Mouse (Mus musculus) forebrain, embryonic 11.5 days (tissue): ENCODE data around the gene Dusp16. TPM values are rescaled to one million over a fixed set of nuclear protein-coding genes. Genes with fewer than 3 reads are reported as not detected.
A peak's percentile ranks its signal among the peaks of the same experiment; 100 is the strongest.

Experiments
- ATAC-seq: fragments of 200-750 bp; cut with Nextera tagmentation; replicated peaks from 2 replicates; pipeline ENCODE4 v1.8.0; 2017; ENCODE audit warnings: moderate TSS enrichment; ENCODE audit not compliant: low FRiP score
- DNase-seq: peaks from one replicate; pipeline ENCODE4 v3.0.0-alpha.2; 2017; ENCODE audit warnings: low spot score
- H3K27ac ChIP-seq: fragments of 300-500 bp; sonication (generic); 2 replicates; pipeline ENCODE4 v1.5.1; 2014; ENCODE audit warnings: low read depth, low read length
- H3K27me3 ChIP-seq: fragments of 300-500 bp; sonication (generic); 2 replicates; pipeline ENCODE4 v1.6.1; 2014; ENCODE audit warnings: mild to moderate bottlenecking, low read length, mixed read lengths; ENCODE audit not compliant: control insufficient read depth, insufficient read depth
- H3K36me3 ChIP-seq: fragments of 300-500 bp; sonication (generic); 2 replicates; pipeline ENCODE4 v1.6.1; 2014; ENCODE audit warnings: mild to moderate bottlenecking, low read length, moderate library complexity, mixed read lengths; ENCODE audit not compliant: control insufficient read depth, insufficient read depth
- H3K4me1 ChIP-seq: fragments of 300-500 bp; sonication (generic); replicated peaks from 2 replicates; pipeline ENCODE4 v1.6.1; 2014; ENCODE audit warnings: low read length, mixed read lengths; ENCODE audit not compliant: control insufficient read depth, insufficient read depth
- H3K4me2 ChIP-seq: fragments of 300-500 bp; sonication (generic); 2 replicates; pipeline ENCODE4 v1.6.1; 2014; ENCODE audit warnings: low read depth, mild to moderate bottlenecking, low read length, moderate library complexity, mixed read lengths; ENCODE audit not compliant: severe bottlenecking
- H3K4me3 ChIP-seq: fragments of 300-500 bp; sonication (generic); 2 replicates; pipeline ENCODE4 v1.5.1; 2014; ENCODE audit warnings: low read depth, low read length
- H3K9ac ChIP-seq: fragments of 300-500 bp; sonication (generic); 2 replicates; pipeline ENCODE4 v1.6.1; 2014; ENCODE audit warnings: low read length
- H3K9me3 ChIP-seq: fragments of 300-500 bp; sonication (generic); 2 replicates; pipeline ENCODE4 v1.6.1; 2016; ENCODE audit warnings: low read length, mixed read lengths; ENCODE audit not compliant: control insufficient read depth
- WGBS: fragments of 180-500 bp; shearing (Covaris S2); extraction: QIAGEN DNeasy Blood & Tissue Kit; methylation state at CpG from one replicate; pipeline ENCODE4 v1.1.7; 2014; 5-methylcytosine and 5-hydroxymethylcytosine counted together
- polyA plus RNA-seq: library from polyadenylated mRNA; unstranded; fragments of >200 nt; fragmentation: Nextera tagmentation; extraction: Ambion mirVana; gene quantifications from 2 replicates; pipeline ENCODE4 v1.2.1, GENCODE M21; 2014

The Dusp16 gene
- polyA plus RNA-seq, 1 experiment from 2014 or later, result 28.3 TPM

GRCm38 (mm10) chr6:134780024-134780423, 12.4 kb downstream of the Dusp16 start:
- no peaks in the 10 kb centered on the region for H3K9me3 ChIP-seq
- no peak overlapping the region for H3K9ac ChIP-seq
- H3K36me3 ChIP-seq, result no peaks in the 10 kb centered on the region
- H3K4me1 ChIP-seq, result no peaks in the 10 kb centered on the region
- no peak overlapping the region for H3K4me3 ChIP-seq
- no peak for DNase-seq
- H3K27ac ChIP-seq, result no peak overlapping the region
- H3K4me2 ChIP-seq, result no peak overlapping the region
- WGBS, result 60% methylated on average over 2 of the region's 2 CpGs
- H3K27me3 ChIP-seq, result no peaks in the 10 kb centered on the region
- ATAC-seq, result no peak

- Histone ChIP-seq H3K4me1 (no peaks in the 10 kb centered on the region), H3K4me2 (no peak overlapping the region), H3K9me3 (no peaks in the 10 kb centered on the region), H3K9ac (no peak overlapping the region), H3K27me3 (no peaks in the 10 kb centered on the region), H3K4me3 (no peak overlapping the region), H3K36me3 (no peaks in the 10 kb centered on the region), H3K27ac (no peak overlapping the region)
- DNase-seq (no peak), ATAC-seq (no peak)
- 67% methylated on average over 3 of the region's 3 CpGs for WGBS
Measured at GRCm38 (mm10) chr6:134773961-134774360, 18.5 kb downstream of the Dusp16 start.

- DNase-seq (no peak), ATAC-seq (no peak)
- H3K4me2 ChIP-seq, result no peak overlapping the region
- no peak overlapping the region for H3K4me3 ChIP-seq
- no peaks in the 10 kb centered on the region for H3K4me1 ChIP-seq
- no peak overlapping the region for H3K27ac ChIP-seq
- no peaks in the 10 kb centered on the region for H3K36me3 ChIP-seq
- H3K27me3 ChIP-seq, result no peaks in the 10 kb centered on the region
- WGBS, result 94% methylated on average over 1 of the region's 1 CpGs
- no peak overlapping the region for H3K9ac ChIP-seq
- no peaks in the 10 kb centered on the region for H3K9me3 ChIP-seq
Measured at GRCm38 (mm10) chr6:134773292-134773893, 19.0 kb downstream of the Dusp16 start.

GRCm38 (mm10) chr6:134770339-134770738, 22.1 kb downstream of the Dusp16 start:
- ATAC-seq, result no peak
- Histone ChIP-seq H3K27me3 (no peaks in the 10 kb centered on the region), H3K4me2 (no peak overlapping the region), H3K9me3 (no peaks in the 10 kb centered on the region), H3K9ac (no peak overlapping the region), H3K4me1 (no peaks in the 10 kb centered on the region), H3K27ac (no peak overlapping the region), H3K36me3 (no peaks in the 10 kb centered on the region), H3K4me3 (no peak overlapping the region)
- no peak for DNase-seq

GRCm38 (mm10) chr6:134764441-134765061, 27.9 kb downstream of the Dusp16 start:
- no peaks in the 10 kb centered on the region for H3K9me3 ChIP-seq
- 94% methylated on average over 5 of the region's 5 CpGs for WGBS
- H3K4me3 ChIP-seq, result no peak overlapping the region
- H3K9ac ChIP-seq, result no peak overlapping the region
- no peak overlapping the region for H3K27ac ChIP-seq
- H3K27me3 ChIP-seq, result no peaks in the 10 kb centered on the region
- no peak overlapping the region for H3K4me2 ChIP-seq
- DNase-seq, result no peak
- no peak for ATAC-seq
- H3K36me3 ChIP-seq, result no peaks in the 10 kb centered on the region
- H3K4me1 ChIP-seq, result peaks cover 6% of the 10 kb centered on the region; the same call in 1 of the 2 replicates

- H3K4me2 ChIP-seq, result no peak overlapping the region
- peaks cover 6% of the 10 kb centered on the region; the same call in 1 of the 2 replicates for H3K4me1 ChIP-seq
- no peaks in the 10 kb centered on the region for H3K9me3 ChIP-seq
- ATAC-seq (no peak), DNase-seq (no peak)
- no peaks in the 10 kb centered on the region for H3K27me3 ChIP-seq
- 72% methylated on average over 1 of the region's 1 CpGs for WGBS
- no peak overlapping the region for H3K4me3 ChIP-seq
- no peak overlapping the region for H3K27ac ChIP-seq
- H3K9ac ChIP-seq, result no peak overlapping the region
- no peaks in the 10 kb centered on the region for H3K36me3 ChIP-seq
Measured at GRCm38 (mm10) chr6:134763436-134763835, 29.0 kb downstream of the Dusp16 start.

- no peak overlapping the region for H3K4me3 ChIP-seq
- ATAC-seq, result peak; percentile 21; the same call in 1 of the 2 replicates
- no peak overlapping the region for H3K4me2 ChIP-seq
- WGBS, result 30% methylated on average over 2 of the region's 2 CpGs
- no peaks in the 10 kb centered on the region for H3K27me3 ChIP-seq
- no peak overlapping the region for H3K27ac ChIP-seq
- peaks cover 6% of the 10 kb centered on the region; the same call in 1 of the 2 replicates for H3K4me1 ChIP-seq
- peak; percentile 56 for DNase-seq
- no peak overlapping the region for H3K9ac ChIP-seq
- no peaks in the 10 kb centered on the region for H3K36me3 ChIP-seq
- no peaks in the 10 kb centered on the region for H3K9me3 ChIP-seq
Measured at GRCm38 (mm10) chr6:134761808-134762207, 30.6 kb downstream of the Dusp16 start.

GRCm38 (mm10) chr6:134760926-134761544, 31.4 kb downstream of the Dusp16 start:
- no peak overlapping the region for H3K9ac ChIP-seq

More at GRCm38 (mm10) chr6:134760926-134761544, 31.4 kb downstream of the Dusp16 start:
- Histone ChIP-seq H3K4me1 (peaks cover 6% of the 10 kb centered on the region; the same call in 1 of the 2 replicates), H3K4me3 (no peak overlapping the region), H3K27ac (peak overlapping the region; percentile 50; the same call in 1 of the 2 replicates), H3K27me3 (no peaks in the 10 kb centered on the region), H3K9me3 (no peaks in the 10 kb centered on the region), H3K4me2 (no peak overlapping the region), H3K36me3 (no peaks in the 10 kb centered on the region; the same call in 1 of the 2 replicates)
- ATAC-seq, result peak; percentile 91
- DNase-seq, result no peak
- WGBS, result 26% methylated on average over 5 of the region's 5 CpGs
